Mouse (Mus musculus): ENCODE results near the gene Adgrf1. TPM values are rescaled to one million over a fixed set of nuclear protein-coding genes. Genes with fewer than 3 reads are reported as not detected.

Gene Adgrf1
- total and polyA plus RNA-seq, 3 experiments = not detected

DNA sequence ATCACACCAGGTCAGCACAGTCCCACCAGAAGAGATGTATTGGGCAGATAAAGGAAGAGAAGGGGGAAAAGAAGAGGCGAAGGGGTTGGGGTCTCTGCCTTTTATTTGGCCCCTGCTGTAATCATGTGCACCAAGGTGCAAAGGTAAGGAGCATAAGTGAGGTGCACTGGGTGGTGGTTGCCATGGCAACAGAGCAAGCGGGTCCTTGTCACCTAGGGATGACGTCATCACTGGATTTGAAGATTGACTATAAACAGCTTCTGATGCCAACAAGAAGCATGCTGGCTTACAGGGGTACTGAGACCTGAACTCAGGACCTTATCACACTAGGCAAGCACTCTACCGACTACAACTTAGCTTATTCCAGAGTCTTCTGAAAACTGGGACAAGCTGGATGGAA lies 59.1 kb downstream of the Adgrf1 start:
- Histone ChIP-seq H3K27me3 (ENCODE audit: control insufficient read depth in 1 of 2, insufficient read depth in 2 of 2, low read length in 2 of 2) (no peaks in the 10 kb centered on the region; a peak in 1 of 4 replicates), H3K79me2 (ENCODE audit: control insufficient read depth, insufficient read depth, low read length, poor library complexity) (no peaks in the 10 kb centered on the region), H3K4me1 (ENCODE audit: control insufficient read depth in 1 of 2, insufficient read depth in 2 of 2, low read length in 2 of 2) (no peaks in the 10 kb centered on the region), H3K36me3 (ENCODE audit: control insufficient read depth in 1 of 2, insufficient read depth in 2 of 2, low read length in 2 of 2) (no peaks in the 10 kb centered on the region), H3K9me3 (replicated peaks; ENCODE audit: insufficient read depth, low read length) (no peaks in the 10 kb centered on the region), H3K4me3 (ENCODE audit: control insufficient read depth in 1 of 2, insufficient read depth in 1 of 2, low read depth in 2 of 2, low read length in 2 of 2) (no peak overlapping the region), H3K9ac (ENCODE audit: control insufficient read depth, low read depth, low read length, poor library complexity, severe bottlenecking) (no peak overlapping the region), H3K27ac (ENCODE audit: control insufficient read depth, low read depth, low read length) (no peak overlapping the region)
- no peak for DNase-seq (ENCODE audit: low read depth, low spot score)
- TF ChIP-seq ELF1 (IDR thresholded peaks at IDR 0.05; ENCODE audit: low read depth, low read length) (no peak), E2F4 (IDR thresholded peaks at IDR 0.05; ENCODE audit: borderline replicate concordance, low read depth, low read length) (no peak), POLR2A (IDR thresholded peaks at IDR 0.05; ENCODE audit: control insufficient read depth in 1 of 2, insufficient read depth in 1 of 2, low read depth in 1 of 2, low read length in 2 of 2, poor library complexity in 1 of 2) (no peak), MYB (IDR thresholded peaks at IDR 0.05; ENCODE audit: low read depth, low read length) (no peak), GATA1 (IDR thresholded peaks at IDR 0.05; ENCODE audit: low read depth, low read length) (no peak), TCF12 (IDR thresholded peaks at IDR 0.05; ENCODE audit: low read depth, low read length) (no peak), JUND (IDR thresholded peaks at IDR 0.05; ENCODE audit: low read depth, low read length) (no peak), MEF2A (IDR thresholded peaks at IDR 0.05; ENCODE audit: extremely low read depth, insufficient replicate concordance, low read depth, low read length, poor library complexity, severe bottlenecking) (no peak), USF1 (IDR thresholded peaks at IDR 0.05; ENCODE audit: low read depth, low read length) (no peak), KAT2A (conservative IDR thresholded peaks at IDR 0.05; ENCODE audit: low read depth, low read length) (no peak), SIN3A (IDR thresholded peaks at IDR 0.05; ENCODE audit: low read length) (no peak), USF2 (IDR thresholded peaks at IDR 0.05; ENCODE audit: borderline replicate concordance in 1 of 2, insufficient read depth in 1 of 2, low read depth in 1 of 2, low read length in 2 of 2) (no peak), POLR2AphosphoS5 (IDR thresholded peaks at IDR 0.05; ENCODE audit: borderline replicate concordance, low read depth, low read length) (no peak), SMC3 (IDR thresholded peaks at IDR 0.05; ENCODE audit: low read depth, low read length) (no peak), CTCF (IDR thresholded peaks at IDR 0.05 in 2 of 3, conservative IDR thresholded peaks at IDR 0.05 in 1 of 3; ENCODE audit: control insufficient read depth in 1 of 3, insufficient read depth in 1 of 3, low read depth in 2 of 3, low read length in 3 of 3, poor library complexity in 1 of 3, severe bottlenecking in 1 of 3) (no peak), GABPA (IDR thresholded peaks at IDR 0.05; ENCODE audit: low read depth, low read length) (no peak)

DNA sequence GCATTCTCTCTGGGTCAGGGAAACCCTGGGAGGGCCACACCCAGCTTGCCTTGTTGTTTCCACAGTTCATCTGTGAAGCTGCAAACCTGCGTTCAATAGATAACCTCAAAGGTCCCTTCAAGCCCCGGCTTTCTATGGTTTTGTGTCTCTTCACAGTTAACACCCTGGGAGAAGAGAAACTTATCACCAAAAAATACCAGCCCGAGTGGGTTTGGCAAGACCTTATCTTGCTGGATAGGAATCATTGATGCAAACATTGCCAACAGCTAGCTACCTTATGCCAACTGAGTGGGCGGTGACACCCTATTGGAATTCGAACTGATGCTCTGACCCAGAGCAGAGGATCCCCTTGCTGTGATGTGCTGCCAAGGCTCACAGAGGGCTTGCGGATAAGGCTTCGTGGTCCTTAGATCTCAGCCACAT lies 59.6 kb downstream of the Adgrf1 start:
- DNase-seq (ENCODE audit: low read depth, low spot score) = no peak
- Histone ChIP-seq H3K4me3 (ENCODE audit: control insufficient read depth in 1 of 2, insufficient read depth in 1 of 2, low read depth in 2 of 2, low read length in 2 of 2) (no peak overlapping the region), H3K27me3 (ENCODE audit: control insufficient read depth in 1 of 2, insufficient read depth in 2 of 2, low read length in 2 of 2) (no peaks in the 10 kb centered on the region; a peak in 1 of 4 replicates), H3K4me1 (ENCODE audit: control insufficient read depth in 1 of 2, insufficient read depth in 2 of 2, low read length in 2 of 2) (no peaks in the 10 kb centered on the region), H3K36me3 (ENCODE audit: control insufficient read depth in 1 of 2, insufficient read depth in 2 of 2, low read length in 2 of 2) (no peaks in the 10 kb centered on the region), H3K79me2 (ENCODE audit: control insufficient read depth, insufficient read depth, low read length, poor library complexity) (no peaks in the 10 kb centered on the region), H3K9ac (ENCODE audit: control insufficient read depth, low read depth, low read length, poor library complexity, severe bottlenecking) (no peak overlapping the region), H3K9me3 (replicated peaks; ENCODE audit: insufficient read depth, low read length) (no peaks in the 10 kb centered on the region), H3K27ac (ENCODE audit: control insufficient read depth, low read depth, low read length) (no peak overlapping the region)
- TF ChIP-seq MAZ (IDR thresholded peaks at IDR 0.05; ENCODE audit: low read depth, low read length) (no peak), ZMIZ1 (IDR thresholded peaks at IDR 0.05; ENCODE audit: low read depth, low read length) (no peak), MEF2A (IDR thresholded peaks at IDR 0.05; ENCODE audit: extremely low read depth, insufficient replicate concordance, low read depth, low read length, poor library complexity, severe bottlenecking) (no peak), NELFE (IDR thresholded peaks at IDR 0.05; ENCODE audit: low read depth, low read length) (no peak), ELF1 (IDR thresholded peaks at IDR 0.05; ENCODE audit: low read depth, low read length) (no peak), HCFC1 (IDR thresholded peaks at IDR 0.05; ENCODE audit: low read depth, low read length) (no peak), JUND (IDR thresholded peaks at IDR 0.05; ENCODE audit: low read depth, low read length) (no peak), TCF12 (IDR thresholded peaks at IDR 0.05; ENCODE audit: low read depth, low read length) (no peak), TBP (IDR thresholded peaks at IDR 0.05; ENCODE audit: low read depth, low read length) (no peak), USF1 (IDR thresholded peaks at IDR 0.05; ENCODE audit: low read depth, low read length) (no peak), ETS1 (IDR thresholded peaks at IDR 0.05; ENCODE audit: low read depth, low read length) (no peak), SMC3 (IDR thresholded peaks at IDR 0.05; ENCODE audit: low read depth, low read length) (no peak), RAD21 (IDR thresholded peaks at IDR 0.05; ENCODE audit: low read depth, low read length) (no peak), POLR2AphosphoS2 (IDR thresholded peaks at IDR 0.05; ENCODE audit: low read length) (no peak), POLR2A (IDR thresholded peaks at IDR 0.05; ENCODE audit: control insufficient read depth in 1 of 2, insufficient read depth in 1 of 2, low read depth in 1 of 2, low read length in 2 of 2, poor library complexity in 1 of 2) (no peak), MXI1 (IDR thresholded peaks at IDR 0.05; ENCODE audit: low read depth, low read length) (no peak), NRF1 (IDR thresholded peaks at IDR 0.05; ENCODE audit: insufficient read depth, low read depth, low read length, poor library complexity, severe bottlenecking) (no peak), KAT2A (conservative IDR thresholded peaks at IDR 0.05; ENCODE audit: low read depth, low read length) (no peak), MAX (IDR thresholded peaks at IDR 0.05; ENCODE audit: low read length) (no peak)
